Mouse (Mus musculus) heart, adult 2 months (tissue): ENCODE measurements around the gene Prrt2.

Experiments used
- CTCF ChIP-seq: fragments of 200-600 bp; IDR thresholded peaks from 2 replicates; pipeline ENCODE4 v1.8.1; 2022; ENCODE audit warnings: antibody characterized with exemption, mild to moderate bottlenecking, moderate library complexity
- POLR2A ChIP-seq: fragments of 200-500 bp; IDR thresholded peaks from 2 replicates; pipeline ENCODE4 v1.6.1; 2011; ENCODE audit warnings: mild to moderate bottlenecking, low read depth, low read length, control low read depth; ENCODE audit not compliant: insufficient read depth

- TF ChIP-seq CTCF = no peak
- TF ChIP-seq POLR2A = no peak
Measured at GRCm38 (mm10) chr7:127022528-127023271, 1.7 kb upstream of the Prrt2 start.
